Mouse (Mus musculus): ENCODE measurements at regions not wholly inside any gene's neighbourhood (a gene's known extent, or its start where the extent isn't known, plus 50 kb on each side); places are given as distances from the start of the nearest gene placed in this dataset.
A peak's percentile ranks its signal among the peaks of the same experiment; 100 is the strongest.

DNA sequence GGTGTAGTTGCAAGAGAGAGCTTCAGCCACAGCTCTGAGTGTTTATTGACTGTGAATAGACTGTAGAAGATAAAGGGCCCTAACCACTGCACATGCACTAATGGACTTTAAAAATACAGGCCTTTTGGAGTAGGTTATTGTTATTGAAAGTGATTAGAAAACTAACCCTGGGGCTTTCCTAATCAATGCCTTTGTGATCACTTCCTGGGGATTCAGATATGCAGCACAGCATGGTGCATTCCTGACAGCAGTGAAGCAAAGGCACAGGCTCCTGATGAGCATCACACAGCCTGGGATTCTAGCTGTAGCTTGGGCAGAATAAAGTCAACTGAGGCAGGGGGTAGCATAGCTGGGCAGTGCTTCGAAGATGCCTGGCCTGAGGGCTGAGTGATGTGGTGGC, 87.3 kb downstream of the Gm11077 start:
- H3K4me3 ChIP-seq (ENCODE audit: insufficient read depth, low read depth, low read length): no peak overlapping the region
- H3K4me1 ChIP-seq (ENCODE audit: control insufficient read depth, insufficient read depth, low read length): no peaks in the 10 kb centered on the region
- 33% methylated on average over 1 of the region's 1 CpGs for WGBS
- TF ChIP-seq CTCF (IDR thresholded peaks at IDR 0.05; ENCODE audit: insufficient read depth, low read depth, low read length): no peak
- no peak for TF ChIP-seq POLR2A (IDR thresholded peaks at IDR 0.05; ENCODE audit: insufficient read depth, low read depth, low read length)
- H3K27ac ChIP-seq (ENCODE audit: insufficient read depth, low read depth, low read length): no peak overlapping the region

- Histone ChIP-seq H3K4me3 (ENCODE audit: insufficient read depth, low read depth, low read length) (no peak overlapping the region), H3K4me1 (ENCODE audit: control insufficient read depth, insufficient read depth, low read length) (no peaks in the 10 kb centered on the region), H3K27ac (ENCODE audit: insufficient read depth, low read depth, low read length) (no peak overlapping the region)
- TF ChIP-seq POLR2A (IDR thresholded peaks at IDR 0.05; ENCODE audit: insufficient read depth, low read depth, low read length): no peak
- no peak for TF ChIP-seq CTCF (IDR thresholded peaks at IDR 0.05; ENCODE audit: insufficient read depth, low read depth, low read length)
- 56% methylated on average over 6 of the region's 6 CpGs for WGBS
Observed at GRCm38 (mm10) chr6:140816831-140817230, 87.7 kb downstream of the Gm11077 start.

GRCm38 (mm10) chr6:140819451-140819878, 90.4 kb downstream of the Gm11077 start:
- H3K4me1 ChIP-seq (ENCODE audit: control insufficient read depth, insufficient read depth, low read length): no peaks in the 10 kb centered on the region
- TF ChIP-seq POLR2A (IDR thresholded peaks at IDR 0.05; ENCODE audit: insufficient read depth, low read depth, low read length): no peak
- TF ChIP-seq CTCF (IDR thresholded peaks at IDR 0.05; ENCODE audit: insufficient read depth, low read depth, low read length): no peak
- no peak overlapping the region for H3K4me3 ChIP-seq (ENCODE audit: insufficient read depth, low read depth, low read length)
- no peak overlapping the region for H3K27ac ChIP-seq (ENCODE audit: insufficient read depth, low read depth, low read length)
- 76% methylated on average over 8 of the region's 8 CpGs for whole genome bisulfite sequencing

DNA sequence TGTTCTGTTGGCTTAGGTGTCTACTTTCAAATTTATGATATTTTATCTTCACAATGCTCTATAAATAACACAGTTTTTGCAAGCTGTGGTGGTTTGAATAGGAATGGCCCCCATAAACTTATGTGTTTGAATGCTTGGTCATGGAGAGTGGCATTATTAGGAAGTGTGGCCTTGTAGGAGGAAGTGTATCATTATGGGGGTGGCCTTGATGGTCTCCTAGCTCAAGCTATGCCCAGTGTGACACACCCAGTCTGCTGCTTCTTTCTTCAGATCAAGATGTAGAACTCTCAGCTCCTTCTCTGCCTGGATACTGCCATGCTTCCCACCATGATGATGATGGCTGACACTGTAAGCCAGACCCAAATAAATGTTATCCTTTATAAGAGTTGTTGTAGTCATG, 97.4 kb downstream of the Gm11077 start:
- Histone ChIP-seq H3K4me1 (ENCODE audit: control insufficient read depth, insufficient read depth, low read length) (no peaks in the 10 kb centered on the region), H3K27ac (ENCODE audit: insufficient read depth, low read depth, low read length) (no peak overlapping the region), H3K4me3 (ENCODE audit: insufficient read depth, low read depth, low read length) (no peak overlapping the region)
- TF ChIP-seq CTCF (IDR thresholded peaks at IDR 0.05; ENCODE audit: insufficient read depth, low read depth, low read length): no peak
- TF ChIP-seq POLR2A (IDR thresholded peaks at IDR 0.05; ENCODE audit: insufficient read depth, low read depth, low read length): no peak

- no peaks in the 10 kb centered on the region for H3K4me1 ChIP-seq (ENCODE audit: control insufficient read depth, insufficient read depth, low read length)
- H3K27ac ChIP-seq (ENCODE audit: insufficient read depth, low read depth, low read length): no peak overlapping the region
- no peak for TF ChIP-seq CTCF (IDR thresholded peaks at IDR 0.05; ENCODE audit: insufficient read depth, low read depth, low read length)
- no peak for TF ChIP-seq POLR2A (IDR thresholded peaks at IDR 0.05; ENCODE audit: insufficient read depth, low read depth, low read length)
- no peak overlapping the region for H3K4me3 ChIP-seq (ENCODE audit: insufficient read depth, low read depth, low read length)
Observed at GRCm38 (mm10) chr6:140827651-140828050, 98.6 kb downstream of the Gm11077 start.

GRCm38 (mm10) chr6:140843292-140843991, 114.4 kb downstream of the Gm11077 start:
- Histone ChIP-seq H3K4me1 (ENCODE audit: control insufficient read depth, insufficient read depth, low read length) (no peaks in the 10 kb centered on the region), H3K27ac (ENCODE audit: insufficient read depth, low read depth, low read length) (no peak overlapping the region), H3K4me3 (ENCODE audit: insufficient read depth, low read depth, low read length) (no peak overlapping the region)
- no peak for TF ChIP-seq POLR2A (IDR thresholded peaks at IDR 0.05; ENCODE audit: insufficient read depth, low read depth, low read length)
- no peak for TF ChIP-seq CTCF (IDR thresholded peaks at IDR 0.05; ENCODE audit: insufficient read depth, low read depth, low read length)
- WGBS: 89% methylated on average over 8 of the region's 8 CpGs

DNA sequence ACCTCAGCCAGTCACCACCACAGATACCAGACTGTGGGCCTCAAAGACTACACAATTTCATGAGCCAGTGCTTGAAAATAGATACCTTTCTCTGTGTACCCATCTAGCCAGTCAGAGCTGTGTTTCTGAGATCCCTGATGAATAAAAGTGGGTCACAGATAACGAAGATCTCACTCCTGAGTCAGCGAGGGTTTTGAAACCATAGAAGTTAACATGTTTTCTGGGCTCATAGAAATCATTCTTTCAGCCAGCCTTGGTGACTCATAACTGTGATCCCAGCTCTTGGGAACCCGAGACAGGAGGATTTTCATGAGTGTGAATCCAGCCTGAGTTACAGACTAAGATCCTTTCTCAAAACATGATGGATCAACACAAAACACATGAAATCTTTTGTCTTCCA, 118.1 kb downstream of the Gm11077 start:
- WGBS: 72% methylated on average over 3 of the region's 3 CpGs

GRCm38 (mm10) chr6:140852420-140852819, 123.3 kb downstream of the Gm11077 start:
- peaks cover 16% of the 10 kb centered on the region for H3K4me1 ChIP-seq (ENCODE audit: control insufficient read depth, insufficient read depth, low read length)
- TF ChIP-seq CTCF (IDR thresholded peaks at IDR 0.05; ENCODE audit: insufficient read depth, low read depth, low read length): no peak
- no peak for TF ChIP-seq POLR2A (IDR thresholded peaks at IDR 0.05; ENCODE audit: insufficient read depth, low read depth, low read length)
- no peak overlapping the region for H3K4me3 ChIP-seq (ENCODE audit: insufficient read depth, low read depth, low read length)
- WGBS: 44% methylated on average over 5 of the region's 5 CpGs
- H3K27ac ChIP-seq (ENCODE audit: insufficient read depth, low read depth, low read length): peak overlapping the region; percentile 51; the same call in 1 of the 2 replicates

More for the DNA sequence above, 118.1 kb downstream of the Gm11077 start:
- H3K4me3 ChIP-seq (ENCODE audit: insufficient read depth, low read depth, low read length): no peak overlapping the region
- no peak for TF ChIP-seq POLR2A (IDR thresholded peaks at IDR 0.05; ENCODE audit: insufficient read depth, low read depth, low read length)
- no peak for TF ChIP-seq CTCF (IDR thresholded peaks at IDR 0.05; ENCODE audit: insufficient read depth, low read depth, low read length)
- H3K4me1 ChIP-seq (ENCODE audit: control insufficient read depth, insufficient read depth, low read length): peaks cover under 1% of the 10 kb centered on the region; the same call in 1 of the 2 replicates
- H3K27ac ChIP-seq (ENCODE audit: insufficient read depth, low read depth, low read length): no peak overlapping the region

DNA sequence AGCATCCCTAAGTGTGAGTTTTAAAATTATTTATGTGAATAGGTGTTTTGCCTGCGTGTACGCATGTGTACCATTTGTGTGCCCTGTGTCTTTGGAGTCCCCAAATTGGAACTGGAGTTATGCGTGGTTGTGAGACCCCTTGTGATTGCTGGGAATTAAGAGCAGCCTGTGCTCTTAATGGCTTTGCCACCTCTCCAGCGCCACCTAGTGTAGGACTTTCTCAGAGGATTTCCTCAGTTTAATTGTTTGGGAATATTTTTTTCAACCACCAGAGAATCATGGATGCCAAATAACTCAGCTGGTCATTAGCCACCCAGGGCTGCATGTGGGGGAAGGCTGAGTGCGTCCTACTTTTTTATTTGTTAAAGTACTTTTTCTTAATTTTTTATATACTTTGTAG, 124.4 kb downstream of the Gm11077 start:
- no peak overlapping the region for H3K27ac ChIP-seq (ENCODE audit: insufficient read depth, low read depth, low read length)
- TF ChIP-seq CTCF (IDR thresholded peaks at IDR 0.05; ENCODE audit: insufficient read depth, low read depth, low read length) (0 out of 2 replicates have a peak, but pooled peaks have one; percentile 17), POLR2A (IDR thresholded peaks at IDR 0.05; ENCODE audit: insufficient read depth, low read depth, low read length) (no peak)
- peaks cover 17% of the 10 kb centered on the region for H3K4me1 ChIP-seq (ENCODE audit: control insufficient read depth, insufficient read depth, low read length)
- 58% methylated on average over 5 of the region's 5 CpGs for WGBS
- H3K4me3 ChIP-seq (ENCODE audit: insufficient read depth, low read depth, low read length): no peak overlapping the region

Measured in olfactory bulb, adult 2 months (tissue).